Mouse (Mus musculus): Measurements from ENCODE around the gene Swap70. TPM values are rescaled to one million over a fixed set of nuclear protein-coding genes. Genes with fewer than 3 reads are reported as not detected.
A peak's percentile ranks its signal among the peaks of the same experiment; 100 is the strongest.

The Swap70 gene
- polyA plus RNA-seq, 1 experiment from 2014 or later: 7.4 TPM

GRCm38 (mm10) chr7:110204208-110204607 is 17.3 kb upstream of the Swap70 start:
- H3K9ac ChIP-seq (replicated peaks; ENCODE audit: low read depth, low read length): no peak overlapping the region
- H3K27ac ChIP-seq (ENCODE audit: low read depth, low read length): no peak overlapping the region
- no peak overlapping the region for H3K4me3 ChIP-seq (ENCODE audit: low read depth, low read length)
- H3K9me3 ChIP-seq (ENCODE audit: control insufficient read depth, low read length): no peaks in the 10 kb centered on the region; the same call in 1 of the 2 replicates
- H3K4me1 ChIP-seq (ENCODE audit: control insufficient read depth, insufficient read depth, low read length): no peaks in the 10 kb centered on the region
- H3K36me3 ChIP-seq (ENCODE audit: control insufficient read depth, insufficient read depth, low read length): no peaks in the 10 kb centered on the region
- H3K27me3 ChIP-seq (ENCODE audit: control insufficient read depth, insufficient read depth, low read length): no peaks in the 10 kb centered on the region
- no peak overlapping the region for H3K4me2 ChIP-seq (ENCODE audit: low read depth, low read length)
- ATAC-seq (ENCODE audit: low read depth): no peak
- 91% methylated on average over 4 of the region's 4 CpGs for WGBS

GRCm38 (mm10) chr7:110208341-110208740 is 13.2 kb upstream of the Swap70 start:
- Histone ChIP-seq H3K4me2 (ENCODE audit: low read depth, low read length) (no peak overlapping the region), H3K9me3 (ENCODE audit: control insufficient read depth, low read length) (no peaks in the 10 kb centered on the region; the same call in 1 of the 2 replicates), H3K4me1 (ENCODE audit: control insufficient read depth, insufficient read depth, low read length) (no peaks in the 10 kb centered on the region), H3K4me3 (ENCODE audit: low read depth, low read length) (no peak overlapping the region), H3K9ac (replicated peaks; ENCODE audit: low read depth, low read length) (no peak overlapping the region), H3K27me3 (ENCODE audit: control insufficient read depth, insufficient read depth, low read length) (no peaks in the 10 kb centered on the region), H3K27ac (ENCODE audit: low read depth, low read length) (no peak overlapping the region), H3K36me3 (ENCODE audit: control insufficient read depth, insufficient read depth, low read length) (no peaks in the 10 kb centered on the region)
- WGBS: 95% methylated on average over 6 of the region's 6 CpGs
- ATAC-seq (ENCODE audit: low read depth): no peak

GRCm38 (mm10) chr7:110209422-110209821 is 12.1 kb upstream of the Swap70 start:
- H3K4me1 ChIP-seq (ENCODE audit: control insufficient read depth, insufficient read depth, low read length): no peaks in the 10 kb centered on the region
- H3K9ac ChIP-seq (replicated peaks; ENCODE audit: low read depth, low read length): no peak overlapping the region
- WGBS: 94% methylated on average over 6 of the region's 6 CpGs
- ATAC-seq (ENCODE audit: low read depth): no peak
- H3K27me3 ChIP-seq (ENCODE audit: control insufficient read depth, insufficient read depth, low read length): no peaks in the 10 kb centered on the region
- H3K4me2 ChIP-seq (ENCODE audit: low read depth, low read length): no peak overlapping the region
- H3K4me3 ChIP-seq (ENCODE audit: low read depth, low read length): no peak overlapping the region
- no peak overlapping the region for H3K27ac ChIP-seq (ENCODE audit: low read depth, low read length)
- no peaks in the 10 kb centered on the region for H3K36me3 ChIP-seq (ENCODE audit: control insufficient read depth, insufficient read depth, low read length)
- H3K9me3 ChIP-seq (ENCODE audit: control insufficient read depth, low read length): no peaks in the 10 kb centered on the region; the same call in 1 of the 2 replicates

GRCm38 (mm10) chr7:110211025-110211424 is 10.5 kb upstream of the Swap70 start:
- Histone ChIP-seq H3K27ac (ENCODE audit: low read depth, low read length) (no peak overlapping the region), H3K4me3 (ENCODE audit: low read depth, low read length) (no peak overlapping the region), H3K4me2 (ENCODE audit: low read depth, low read length) (no peak overlapping the region), H3K9me3 (ENCODE audit: control insufficient read depth, low read length) (no peaks in the 10 kb centered on the region; the same call in 1 of the 2 replicates), H3K9ac (replicated peaks; ENCODE audit: low read depth, low read length) (no peak overlapping the region), H3K4me1 (ENCODE audit: control insufficient read depth, insufficient read depth, low read length) (no peaks in the 10 kb centered on the region), H3K27me3 (ENCODE audit: control insufficient read depth, insufficient read depth, low read length) (no peaks in the 10 kb centered on the region), H3K36me3 (ENCODE audit: control insufficient read depth, insufficient read depth, low read length) (no peaks in the 10 kb centered on the region)
- no peak for ATAC-seq (ENCODE audit: low read depth)
- WGBS: 67% methylated on average over 3 of the region's 3 CpGs

GRCm38 (mm10) chr7:110214882-110215281 is 6.6 kb upstream of the Swap70 start:
- Histone ChIP-seq H3K9ac (replicated peaks; ENCODE audit: low read depth, low read length) (no peak overlapping the region), H3K27me3 (ENCODE audit: control insufficient read depth, insufficient read depth, low read length) (no peaks in the 10 kb centered on the region), H3K36me3 (ENCODE audit: control insufficient read depth, insufficient read depth, low read length) (no peaks in the 10 kb centered on the region), H3K9me3 (ENCODE audit: control insufficient read depth, low read length) (no peaks in the 10 kb centered on the region), H3K27ac (ENCODE audit: low read depth, low read length) (no peak overlapping the region), H3K4me3 (ENCODE audit: low read depth, low read length) (no peak overlapping the region), H3K4me2 (ENCODE audit: low read depth, low read length) (no peak overlapping the region), H3K4me1 (ENCODE audit: control insufficient read depth, insufficient read depth, low read length) (no peaks in the 10 kb centered on the region)
- WGBS: 81% methylated on average over 3 of the region's 3 CpGs
- no peak for ATAC-seq (ENCODE audit: low read depth)

- Histone ChIP-seq H3K27ac (ENCODE audit: low read depth, low read length) (no peak overlapping the region; the same call in 1 of the 2 replicates), H3K4me1 (ENCODE audit: control insufficient read depth, insufficient read depth, low read length) (0 out of 2 replicates have a peak, but pooled peaks cover 3% of the 10 kb centered on the region), H3K27me3 (ENCODE audit: control insufficient read depth, insufficient read depth, low read length) (no peaks in the 10 kb centered on the region), H3K9ac (replicated peaks; ENCODE audit: low read depth, low read length) (peak overlapping the region; percentile 79), H3K4me2 (ENCODE audit: low read depth, low read length) (peak overlapping the region; percentile 98), H3K36me3 (ENCODE audit: control insufficient read depth, insufficient read depth, low read length) (no peaks in the 10 kb centered on the region), H3K4me3 (ENCODE audit: low read depth, low read length) (peak overlapping the region; percentile 71), H3K9me3 (ENCODE audit: control insufficient read depth, low read length) (no peaks in the 10 kb centered on the region)
- WGBS: 19% methylated on average over 8 of the region's 8 CpGs
- no peak for ATAC-seq (ENCODE audit: low read depth)
Measured at GRCm38 (mm10) chr7:110221051-110221585, 393 bp upstream of the Swap70 start.

- no peaks in the 10 kb centered on the region for H3K27me3 ChIP-seq (ENCODE audit: control insufficient read depth, insufficient read depth, low read length)
- H3K36me3 ChIP-seq (ENCODE audit: control insufficient read depth, insufficient read depth, low read length): no peaks in the 10 kb centered on the region
- no peak overlapping the region for H3K27ac ChIP-seq (ENCODE audit: low read depth, low read length)
- 17% methylated on average over 12 of the region's 12 CpGs for WGBS
- H3K4me1 ChIP-seq (ENCODE audit: control insufficient read depth, insufficient read depth, low read length): 0 out of 2 replicates have a peak, but pooled peaks cover 3% of the 10 kb centered on the region
- H3K4me3 ChIP-seq (ENCODE audit: low read depth, low read length): peak overlapping the region; percentile 71
- H3K9me3 ChIP-seq (ENCODE audit: control insufficient read depth, low read length): no peaks in the 10 kb centered on the region
- ATAC-seq (ENCODE audit: low read depth): no peak
- H3K4me2 ChIP-seq (ENCODE audit: low read depth, low read length): peak overlapping the region; percentile 98
- no peak overlapping the region for H3K9ac ChIP-seq (replicated peaks; ENCODE audit: low read depth, low read length)
Measured at GRCm38 (mm10) chr7:110222583-110223182, 1.2 kb downstream of the Swap70 start.

GRCm38 (mm10) chr7:110223727-110224510 is 2.4 kb downstream of the Swap70 start:
- Histone ChIP-seq H3K9me3 (ENCODE audit: control insufficient read depth, low read length) (no peaks in the 10 kb centered on the region), H3K4me1 (ENCODE audit: control insufficient read depth, insufficient read depth, low read length) (0 out of 2 replicates have a peak, but pooled peaks cover 3% of the 10 kb centered on the region), H3K9ac (replicated peaks; ENCODE audit: low read depth, low read length) (no peak overlapping the region), H3K4me2 (ENCODE audit: low read depth, low read length) (no peak overlapping the region), H3K4me3 (ENCODE audit: low read depth, low read length) (no peak overlapping the region), H3K27me3 (ENCODE audit: control insufficient read depth, insufficient read depth, low read length) (no peaks in the 10 kb centered on the region), H3K27ac (ENCODE audit: low read depth, low read length) (no peak overlapping the region), H3K36me3 (ENCODE audit: control insufficient read depth, insufficient read depth, low read length) (no peaks in the 10 kb centered on the region)
- no peak for ATAC-seq (ENCODE audit: low read depth)
- WGBS: 80% methylated on average over 2 of the region's 2 CpGs

- no peaks in the 10 kb centered on the region for H3K27me3 ChIP-seq (ENCODE audit: control insufficient read depth, insufficient read depth, low read length)
- H3K4me1 ChIP-seq (ENCODE audit: control insufficient read depth, insufficient read depth, low read length): no peaks in the 10 kb centered on the region
- no peak overlapping the region for H3K4me2 ChIP-seq (ENCODE audit: low read depth, low read length)
- no peak for ATAC-seq (ENCODE audit: low read depth)
- H3K9me3 ChIP-seq (ENCODE audit: control insufficient read depth, low read length): no peaks in the 10 kb centered on the region
- no peaks in the 10 kb centered on the region for H3K36me3 ChIP-seq (ENCODE audit: control insufficient read depth, insufficient read depth, low read length)
- 95% methylated on average over 5 of the region's 5 CpGs for WGBS
- no peak overlapping the region for H3K4me3 ChIP-seq (ENCODE audit: low read depth, low read length)
- H3K27ac ChIP-seq (ENCODE audit: low read depth, low read length): no peak overlapping the region
- H3K9ac ChIP-seq (replicated peaks; ENCODE audit: low read depth, low read length): no peak overlapping the region
Measured at GRCm38 (mm10) chr7:110226484-110226883, 5.0 kb downstream of the Swap70 start.

Measured in neural tube, embryonic 14.5 days (tissue).